Mouse (Mus musculus) limb, embryonic 11.5 days (tissue): ENCODE measurements at regions not wholly inside any gene's neighbourhood (a gene's known extent, or its start where the extent isn't known, plus 50 kb on each side); places are given as distances from the start of the nearest gene placed in this dataset.
"Not testable (repeated sequence)": the region's sequence is repeated elsewhere in the genome, so short reads cannot be mapped to it uniquely, and the experiment has no call there.

Source experiments
- ATAC-seq: fragments of 200-750 bp; cut with Nextera tagmentation; 2 replicates; pipeline ENCODE4 v1.8.0; 2017; ENCODE audit warnings: low read depth; ENCODE audit not compliant: insufficient number of reproducible peaks, low FRiP score, low TSS enrichment
- DNase-seq: peaks from one replicate; pipeline ENCODE4 v3.0.0-alpha.2; 2015; ENCODE audit warnings: low spot score
- H3K27ac ChIP-seq: fragments of 300-500 bp; sonication (generic); replicated peaks from 2 replicates; pipeline ENCODE4 v1.5.1; 2014; ENCODE audit warnings: low read depth, mild to moderate bottlenecking, low read length
- H3K27me3 ChIP-seq: fragments of 300-500 bp; sonication (generic); 2 replicates; pipeline ENCODE4 v1.6.1; 2014; ENCODE audit warnings: mild to moderate bottlenecking, low read length, mixed read lengths; ENCODE audit not compliant: control insufficient read depth, insufficient read depth
- H3K36me3 ChIP-seq: fragments of 300-500 bp; sonication (generic); 2 replicates; pipeline ENCODE4 v1.6.1; 2014; ENCODE audit warnings: mild to moderate bottlenecking, low read length, moderate library complexity, mixed read lengths; ENCODE audit not compliant: control insufficient read depth, insufficient read depth
- H3K4me1 ChIP-seq: fragments of 300-500 bp; sonication (generic); 2 replicates; pipeline ENCODE4 v1.6.1; 2014; ENCODE audit warnings: low read length, mixed read lengths; ENCODE audit not compliant: control insufficient read depth, insufficient read depth
- H3K4me2 ChIP-seq: fragments of 300-500 bp; sonication (generic); 2 replicates; pipeline ENCODE4 v1.6.1; 2014; ENCODE audit warnings: low read depth, mild to moderate bottlenecking, moderate library complexity; ENCODE audit not compliant: severe bottlenecking
- H3K4me3 ChIP-seq: fragments of 300-500 bp; sonication (generic); 2 replicates; pipeline ENCODE4 v1.5.1; 2014; ENCODE audit warnings: low read depth, low read length
- H3K9ac ChIP-seq: fragments of 300-500 bp; sonication (generic); 2 replicates; pipeline ENCODE4 v1.6.1; 2014; ENCODE audit warnings: mild to moderate bottlenecking, low read length
- H3K9me3 ChIP-seq: fragments of 300-500 bp; sonication (generic); 2 replicates; pipeline ENCODE4 v1.6.1; 2016; ENCODE audit warnings: low read length; ENCODE audit not compliant: control insufficient read depth
- WGBS: fragments of 180-500 bp; shearing (Covaris S2); extraction: QIAGEN DNeasy Blood & Tissue Kit; methylation state at CpG from one replicate; pipeline ENCODE4 v1.1.7; 2014; 5-methylcytosine and 5-hydroxymethylcytosine counted together

GRCm38 (mm10) chr19:19848152-19848551 lies 542.6 kb downstream of the Anxa1 start:
- ATAC-seq (no peak), DNase-seq (no peak)
- Histone ChIP-seq H3K4me3 (no peak overlapping the region), H3K27ac (no peak overlapping the region), H3K36me3 (no peaks in the 10 kb centered on the region), H3K9ac (no peak overlapping the region), H3K4me2 (no peak overlapping the region), H3K27me3 (no peaks in the 10 kb centered on the region), H3K9me3 (no peaks in the 10 kb centered on the region), H3K4me1 (no peaks in the 10 kb centered on the region)
- WGBS = 72% methylated on average over 4 of the region's 4 CpGs

DNA sequence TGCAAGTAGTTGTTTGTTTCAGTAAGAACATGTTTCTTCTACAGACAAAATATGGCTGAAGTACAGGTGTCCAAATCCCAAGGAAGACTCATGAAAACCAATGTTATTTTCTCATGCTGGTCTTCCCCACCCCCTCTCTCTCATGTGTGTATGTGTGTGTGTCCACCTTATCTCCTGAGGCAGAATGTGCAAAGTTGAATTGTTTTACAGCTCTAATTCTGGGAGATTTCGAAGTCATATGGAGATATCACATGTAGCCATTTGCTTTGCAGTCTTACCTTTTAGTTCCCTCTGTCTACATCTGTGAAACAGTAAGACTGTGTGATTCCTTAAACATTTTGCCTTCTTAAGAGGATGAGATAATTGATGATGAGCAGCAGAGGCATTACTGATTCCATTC lies 582.8 kb downstream of the Anxa1 start:
- Histone ChIP-seq H3K27me3 (no peaks in the 10 kb centered on the region), H3K4me3 (no peak overlapping the region), H3K36me3 (no peaks in the 10 kb centered on the region), H3K27ac (no peak overlapping the region), H3K4me1 (no peaks in the 10 kb centered on the region), H3K9me3 (no peaks in the 10 kb centered on the region), H3K4me2 (no peak overlapping the region), H3K9ac (no peak overlapping the region)
- ATAC-seq = no peak
- DNase-seq = no peak
- 84% methylated on average over 1 of the region's 1 CpGs for WGBS

GRCm38 (mm10) chr19:19793835-19794234 lies 596.9 kb downstream of the Anxa1 start:
- WGBS = 89% methylated on average over 2 of the region's 2 CpGs
- Histone ChIP-seq H3K36me3 (no peaks in the 10 kb centered on the region), H3K4me2 (no peak overlapping the region), H3K4me1 (no peaks in the 10 kb centered on the region), H3K9ac (no peak overlapping the region), H3K27me3 (no peaks in the 10 kb centered on the region), H3K9me3 (no peaks in the 10 kb centered on the region), H3K27ac (no peak overlapping the region), H3K4me3 (no peak overlapping the region)
- ATAC-seq (no peak), DNase-seq (no peak)

DNA sequence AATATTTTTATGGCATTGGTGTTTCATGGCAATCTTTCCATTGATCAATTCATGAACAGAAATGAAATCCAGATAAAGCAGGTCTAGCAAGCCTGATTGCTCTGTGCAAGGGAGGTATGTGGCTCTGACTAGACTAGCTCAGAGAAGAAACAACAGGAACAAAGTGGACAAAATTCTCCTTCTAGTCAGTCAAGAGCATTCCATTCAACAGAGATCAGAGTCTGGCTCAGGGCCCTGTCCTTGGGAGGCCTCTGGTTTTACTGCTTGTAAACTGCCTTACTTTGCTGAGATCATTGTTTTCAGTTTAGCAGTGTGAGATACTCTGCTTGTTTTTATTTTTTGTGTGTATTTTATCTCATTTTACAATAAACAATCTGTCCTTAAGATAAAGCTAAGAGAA lies 607.2 kb downstream of the Anxa1 start:
- Histone ChIP-seq H3K36me3 (no peaks in the 10 kb centered on the region), H3K9me3 (no peaks in the 10 kb centered on the region), H3K9ac (no peak overlapping the region), H3K4me2 (no peak overlapping the region), H3K27me3 (no peaks in the 10 kb centered on the region), H3K4me3 (no peak overlapping the region), H3K27ac (no peak overlapping the region), H3K4me1 (no peaks in the 10 kb centered on the region)
- no peak for DNase-seq
- ATAC-seq = no peak

- WGBS = 37% methylated on average over 4 of the region's 4 CpGs
- Histone ChIP-seq H3K27me3 (no peaks in the 10 kb centered on the region), H3K36me3 (no peaks in the 10 kb centered on the region), H3K4me1 (no peaks in the 10 kb centered on the region), H3K9me3 (no peaks in the 10 kb centered on the region), H3K9ac (no peak overlapping the region), H3K4me3 (no peak overlapping the region), H3K27ac (no peak overlapping the region), H3K4me2 (no peak overlapping the region)
- DNase-seq (no peak), ATAC-seq (no peak)
These were observed 612.9 kb downstream of the Anxa1 start for GRCm38 (mm10) chr19:19777891-19778290.

GRCm38 (mm10) chr19:19770990-19771389 lies 619.8 kb downstream of the Anxa1 start:
- WGBS = 44% methylated on average over 1 of the region's 1 CpGs
- no peak for ATAC-seq
- no peak for DNase-seq
- Histone ChIP-seq H3K36me3 (no peaks in the 10 kb centered on the region), H3K9ac (no peak overlapping the region), H3K4me3 (no peak overlapping the region), H3K9me3 (no peaks in the 10 kb centered on the region), H3K27ac (no peak overlapping the region), H3K4me1 (no peaks in the 10 kb centered on the region), H3K27me3 (no peaks in the 10 kb centered on the region), H3K4me2 (no peak overlapping the region)

DNA sequence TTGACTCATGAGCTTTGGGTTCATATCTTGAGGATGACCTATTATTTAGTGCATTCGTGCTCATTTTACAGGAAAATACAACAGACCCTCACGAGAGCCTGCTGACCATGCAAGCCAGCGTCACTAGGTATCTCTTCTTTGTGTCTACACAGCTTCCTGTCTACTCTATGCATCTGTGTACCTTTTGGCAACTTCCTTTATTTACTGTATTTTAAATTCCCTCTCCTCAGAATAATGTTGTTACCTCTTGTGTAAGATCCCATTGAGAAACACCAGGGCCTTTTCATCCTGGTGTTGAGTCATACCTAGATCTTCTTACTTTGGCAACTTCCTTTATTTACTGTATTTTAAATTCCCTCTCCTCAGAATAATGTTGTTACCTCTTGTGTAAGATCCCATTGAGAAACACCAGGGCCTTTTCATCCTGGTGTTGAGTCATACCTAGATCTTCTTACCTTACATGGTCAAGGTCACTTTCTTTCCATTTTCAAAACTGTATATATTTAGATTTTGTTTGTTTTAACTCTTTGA lies 639.1 kb upstream of the Rorb start:
- not testable (repeated sequence) for H3K4me1 ChIP-seq, H3K36me3 ChIP-seq, DNase-seq, H3K4me2 ChIP-seq, H3K27me3 ChIP-seq, H3K4me3 ChIP-seq, H3K9ac ChIP-seq, ATAC-seq, H3K9me3 ChIP-seq, H3K27ac ChIP-seq
- WGBS = 86% methylated on average over 3 of the region's 3 CpGs

DNA sequence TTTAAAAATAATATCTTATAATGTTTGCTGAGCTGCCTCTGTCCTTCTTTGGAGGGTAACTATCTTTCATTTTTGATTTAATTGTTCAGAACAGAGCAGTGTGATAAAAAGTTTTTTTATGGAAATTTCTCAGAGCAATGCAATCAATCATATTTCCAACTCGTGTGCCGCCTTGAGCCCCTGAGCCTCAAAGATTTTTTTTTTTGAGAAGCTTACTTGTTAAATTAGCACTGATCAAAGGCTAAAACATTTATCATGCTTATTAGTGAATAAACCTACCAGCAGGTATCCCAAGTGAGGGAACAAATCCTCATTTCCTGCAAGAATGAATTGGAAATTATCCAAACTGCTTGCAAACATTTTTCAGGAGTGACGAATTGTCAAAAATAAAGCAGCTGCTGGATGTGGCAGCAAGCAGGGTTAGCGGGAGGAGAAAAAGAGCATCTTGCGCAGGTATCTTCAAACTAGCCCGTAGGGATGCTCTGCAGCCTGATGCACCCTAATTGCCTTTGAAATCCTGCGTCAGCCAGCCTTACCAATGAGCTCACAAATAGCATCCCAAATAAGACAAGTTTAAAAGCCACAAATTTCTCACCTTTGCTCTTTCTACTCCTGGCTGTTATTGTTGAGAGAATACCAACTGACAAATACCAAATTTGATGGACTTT lies 637.0 kb upstream of the Rorb start:
- Histone ChIP-seq H3K9ac (no peak overlapping the region), H3K36me3 (no peaks in the 10 kb centered on the region), H3K9me3 (no peaks in the 10 kb centered on the region), H3K4me3 (no peak overlapping the region), H3K4me1 (no peaks in the 10 kb centered on the region), H3K27me3 (no peaks in the 10 kb centered on the region), H3K27ac (no peak overlapping the region), H3K4me2 (no peak overlapping the region)
- WGBS = 68% methylated on average over 7 of the region's 7 CpGs
- ATAC-seq = no peak
- DNase-seq = no peak

DNA sequence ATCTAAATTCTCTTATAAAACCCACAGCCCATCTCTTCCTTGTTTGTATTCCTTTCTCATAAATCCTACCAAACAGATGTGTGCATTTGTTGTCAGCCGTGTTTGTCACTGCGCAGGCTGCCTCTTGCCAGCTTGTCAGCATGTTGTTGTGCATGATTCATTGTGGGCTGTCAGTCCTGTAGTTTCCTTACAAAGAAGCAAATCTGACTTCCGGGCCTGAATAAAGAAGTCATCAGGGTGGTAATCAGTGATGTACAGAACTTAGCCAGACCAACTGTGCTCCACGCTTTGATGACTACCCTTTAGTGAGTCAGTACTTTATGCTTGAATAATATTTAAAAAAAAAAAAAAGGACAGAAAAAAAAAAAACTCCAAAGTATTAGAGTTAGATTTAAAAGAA lies 608.9 kb upstream of the Rorb start:
- ATAC-seq = no peak

More for the DNA sequence above, 608.9 kb upstream of the Rorb start:
- Histone ChIP-seq H3K4me2 (no peak overlapping the region), H3K36me3 (no peaks in the 10 kb centered on the region), H3K27ac (no peak overlapping the region), H3K27me3 (no peaks in the 10 kb centered on the region), H3K4me3 (no peak overlapping the region), H3K9ac (no peak overlapping the region), H3K9me3 (no peaks in the 10 kb centered on the region), H3K4me1 (no peaks in the 10 kb centered on the region)
- 79% methylated on average over 4 of the region's 4 CpGs for WGBS
- no peak for DNase-seq
